Mouse (Mus musculus) adrenal gland, postnatal 10 days (tissue): Measurements from ENCODE around the gene Gm11939. TPM values are rescaled to one million over a fixed set of nuclear protein-coding genes. Genes with fewer than 3 reads are reported as not detected.
A peak's percentile ranks its signal among the peaks of the same experiment; 100 is the strongest.
"Not testable (repeated sequence)": the region's sequence is repeated elsewhere in the genome, so short reads cannot be mapped to it uniquely, and the experiment has no call there.

Experiments
- DNase-seq: peaks from one replicate; pipeline ENCODE4 v3.0.0; 2021; ENCODE audit warnings: mixed read lengths
- long read RNA-seq, 2 experiments: library from polyadenylated mRNA; stranded (forward); transcript quantifications; one replicate each; pipeline ENCODE4 v2.0.0; 2021
- total RNA-seq, 2 experiments: library from RNA; stranded (reverse); gene quantifications; 2 replicates each; pipeline ENCODE4 v1.2.3; 2021

Gm11939 gene
- not detected for total RNA-seq
- long read RNA-seq, experiment 1 = 0 reads
- long read RNA-seq, experiment 2 = 0 reads

GRCm38 (mm10) chr11:99559366-99559765, at the start of gene Gm11939:
Gene Gm11939 (minus strand): TSS chr11:99559466.
- DNase-seq = no peak

- not testable (repeated sequence) for DNase-seq
Measured at GRCm38 (mm10) chr11:99603208-99603607, 43.9 kb upstream of the Gm11939 start, which contains the start of gene Gm11938. Gene Gm11938 (minus strand): TSS chr11:99603308.

GRCm38 (mm10) chr11:99597742-99598141, 38.5 kb upstream of the Gm11939 start, which contains the start of gene Krtap9-3:
Gene Krtap9-3 (minus strand): TSS chr11:99598105.
- DNase-seq = not testable (repeated sequence)

GRCm38 (mm10) chr11:99590981-99591380, 31.7 kb upstream of the Gm11939 start, which contains the start of gene Krtap1-3:
Gene Krtap1-3 (minus strand): TSS chr11:99591339.
- DNase-seq = no peak

GRCm38 (mm10) chr11:99585096-99585495, 25.8 kb upstream of the Gm11939 start:
- DNase-seq = no peak

- DNase-seq = no peak
Measured at GRCm38 (mm10) chr11:99583245-99583704, 24.0 kb upstream of the Gm11939 start, which contains the start of gene Krtap1-4. Gene Krtap1-4 (minus strand): TSS chr11:99583654.

GRCm38 (mm10) chr11:99581564-99581963, 22.3 kb upstream of the Gm11939 start:
- DNase-seq = no peak

GRCm38 (mm10) chr11:99581051-99581450, 21.8 kb upstream of the Gm11939 start:
- no peak for DNase-seq

GRCm38 (mm10) chr11:99580636-99581035, 21.4 kb upstream of the Gm11939 start, which contains the start of gene Krtap1-5:
Gene Krtap1-5 (minus strand): TSS chr11:99581016.
- DNase-seq = no peak

- DNase-seq = peak; percentile 85
Measured at GRCm38 (mm10) chr11:99574106-99574505, 14.8 kb upstream of the Gm11939 start.

- DNase-seq = no peak
Measured at GRCm38 (mm10) chr11:99573164-99573563, 13.9 kb upstream of the Gm11939 start.

GRCm38 (mm10) chr11:99566530-99566929, 7.3 kb upstream of the Gm11939 start, which contains the start of gene Krtap3-1:
Gene Krtap3-1 (minus strand): TSS chr11:99566630.
- DNase-seq = no peak

GRCm38 (mm10) chr11:99562580-99562979, 3.3 kb upstream of the Gm11939 start:
- no peak for DNase-seq

GRCm38 (mm10) chr11:99557976-99558745, 1.1 kb downstream of the Gm11939 start:
- no peak for DNase-seq

GRCm38 (mm10) chr11:99556753-99557152, 2.5 kb downstream of the Gm11939 start, which contains the start of gene Krtap3-2:
Gene Krtap3-2 (minus strand): TSS chr11:99556853.
- DNase-seq = no peak

GRCm38 (mm10) chr11:99556195-99556594, 3.1 kb downstream of the Gm11939 start:
- DNase-seq = no peak

GRCm38 (mm10) chr11:99550765-99551164, 8.5 kb downstream of the Gm11939 start, which contains the start of gene Krtap3-3:
Gene Krtap3-3 (minus strand): TSS chr11:99550865.
- DNase-seq = no peak

- DNase-seq = no peak
Measured at GRCm38 (mm10) chr11:99547892-99548291, 11.4 kb downstream of the Gm11939 start.

GRCm38 (mm10) chr11:99539721-99540120, 19.5 kb downstream of the Gm11939 start:
- DNase-seq = peak; percentile 50

- no peak for DNase-seq
Measured at GRCm38 (mm10) chr11:99521288-99521860, 37.9 kb downstream of the Gm11939 start, which contains the start of gene Krt39. Gene Krt39 (minus strand): TSS chr11:99521338.

- no peak for DNase-seq
Measured at GRCm38 (mm10) chr11:99514098-99514497, 45.2 kb downstream of the Gm11939 start.
